Mouse (Mus musculus) kidney, adult 2 months (tissue): ENCODE results near the gene Wwox.

Experiments used
- CTCF ChIP-seq: fragments of 200-500 bp; conservative IDR thresholded peaks from 2 replicates; pipeline ENCODE4 v1.5.1; 2011; ENCODE audit warnings: low read depth, mild to moderate bottlenecking, control low read depth, low read length, moderate library complexity, mixed read lengths; ENCODE audit not compliant: insufficient read depth, insufficient read length
- POLR2A ChIP-seq: fragments of 200-500 bp; IDR thresholded peaks from one replicate; pipeline ENCODE4 v1.6.1; 2011; ENCODE audit warnings: low read depth, low read length, control low read depth

DNA sequence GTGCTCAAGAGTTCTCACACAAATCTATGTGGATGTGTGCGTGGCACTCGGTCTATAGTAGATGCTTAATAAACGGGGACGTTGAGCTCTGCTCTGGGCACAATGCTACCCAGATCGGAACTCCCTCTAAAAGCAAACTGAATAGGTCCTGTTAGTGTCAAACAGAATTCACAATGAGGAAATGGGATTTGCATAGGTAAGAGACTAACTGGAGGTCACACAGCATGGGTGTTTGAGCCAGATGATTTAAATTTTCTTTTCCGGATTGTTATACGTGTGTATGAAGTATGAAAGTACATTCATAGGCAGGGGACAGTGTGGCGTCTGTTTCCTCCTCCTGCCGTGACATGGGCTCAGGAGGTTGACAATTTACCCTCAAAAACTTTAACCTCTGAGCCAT lies 469.7 kb downstream of the Wwox start:
- no peak for TF ChIP-seq CTCF
- no peak for TF ChIP-seq POLR2A
